Mouse (Mus musculus): ENCODE measurements around the gene Il15ra. TPM values are rescaled to one million over a fixed set of nuclear protein-coding genes. Genes with fewer than 3 reads are reported as not detected.
A peak's percentile ranks its signal among the peaks of the same experiment; 100 is the strongest.

The Il15ra gene
- polyA plus RNA-seq, 1 experiment from 2014 or later: 2.5 TPM

- Histone ChIP-seq H3K4me3 (ENCODE audit: low read depth, low read length) (no peak overlapping the region), H3K9me3 (ENCODE audit: control insufficient read depth, low read length) (no peaks in the 10 kb centered on the region), H3K4me1 (replicated peaks; ENCODE audit: control insufficient read depth, insufficient read depth) (peaks cover 8% of the 10 kb centered on the region; the same call in 1 of the 2 replicates), H3K27ac (replicated peaks) (no peak overlapping the region), H3K9ac (ENCODE audit: low read length) (no peak overlapping the region), H3K4me2 (replicated peaks; ENCODE audit: low read depth) (no peak overlapping the region), H3K27me3 (ENCODE audit: control insufficient read depth, insufficient read depth, low read length) (no peaks in the 10 kb centered on the region), H3K36me3 (ENCODE audit: control insufficient read depth, insufficient read depth, low read length) (no peaks in the 10 kb centered on the region)
- WGBS: 92% methylated on average over 10 of the region's 10 CpGs
- DNase-seq (ENCODE audit: low spot score) (no peak), ATAC-seq (ENCODE audit: low FRiP score, low TSS enrichment) (no peak)
- TF ChIP-seq EP300 (optimal IDR thresholded peaks at IDR 0.05): no peak
- TF ChIP-seq CTCF (IDR thresholded peaks at IDR 0.05; ENCODE audit: low read depth): no peak
Observed at GRCm38 (mm10) chr2:11774426-11774825, 69.3 kb downstream of the Il15ra start.

- Histone ChIP-seq H3K9ac (ENCODE audit: low read length) (no peak overlapping the region), H3K27ac (replicated peaks) (no peak overlapping the region), H3K9me3 (ENCODE audit: control insufficient read depth, low read length) (no peaks in the 10 kb centered on the region), H3K27me3 (ENCODE audit: control insufficient read depth, insufficient read depth, low read length) (no peaks in the 10 kb centered on the region), H3K4me2 (replicated peaks; ENCODE audit: low read depth) (no peak overlapping the region), H3K4me3 (ENCODE audit: low read depth, low read length) (no peak overlapping the region), H3K4me1 (replicated peaks; ENCODE audit: control insufficient read depth, insufficient read depth) (peaks cover 8% of the 10 kb centered on the region; the same call in 1 of the 2 replicates), H3K36me3 (ENCODE audit: control insufficient read depth, insufficient read depth, low read length) (no peaks in the 10 kb centered on the region)
- WGBS: 75% methylated on average over 5 of the region's 5 CpGs
- TF ChIP-seq EP300 (optimal IDR thresholded peaks at IDR 0.05) (no peak), CTCF (IDR thresholded peaks at IDR 0.05; ENCODE audit: low read depth) (no peak)
- ATAC-seq (ENCODE audit: low FRiP score, low TSS enrichment): no peak
- no peak for DNase-seq (ENCODE audit: low spot score)
Observed at GRCm38 (mm10) chr2:11775121-11775520, 70.0 kb downstream of the Il15ra start.

- Histone ChIP-seq H3K4me2 (replicated peaks; ENCODE audit: low read depth) (peak overlapping the region; percentile 74), H3K4me1 (replicated peaks; ENCODE audit: control insufficient read depth, insufficient read depth) (peaks cover 8% of the 10 kb centered on the region; the same call in 1 of the 2 replicates), H3K4me3 (ENCODE audit: low read depth, low read length) (peak overlapping the region; percentile 93), H3K9ac (ENCODE audit: low read length) (peak overlapping the region; percentile 91), H3K27ac (replicated peaks) (peak overlapping the region; percentile 88; the same call in 1 of the 2 replicates), H3K36me3 (ENCODE audit: control insufficient read depth, insufficient read depth, low read length) (no peaks in the 10 kb centered on the region), H3K9me3 (ENCODE audit: control insufficient read depth, low read length) (no peaks in the 10 kb centered on the region), H3K27me3 (ENCODE audit: control insufficient read depth, insufficient read depth, low read length) (no peaks in the 10 kb centered on the region)
- TF ChIP-seq CTCF (IDR thresholded peaks at IDR 0.05; ENCODE audit: low read depth): no peak
- no peak for TF ChIP-seq EP300 (optimal IDR thresholded peaks at IDR 0.05)
- WGBS: 46% methylated on average over 8 of the region's 8 CpGs
- DNase-seq (ENCODE audit: low spot score) (no peak), ATAC-seq (ENCODE audit: low FRiP score, low TSS enrichment) (no peak)
Observed at GRCm38 (mm10) chr2:11776415-11776814, 71.3 kb downstream of the Il15ra start.

GRCm38 (mm10) chr2:11777091-11778068 lies 72.3 kb downstream of the Il15ra start, which contains the start of the genes Fbh1 and Ankrd16:
Gene Fbh1 (minus strand): TSS chr2:11777582.
Gene Ankrd16 (plus strand): TSS chr2:11777876.
- peaks cover 1% of the 10 kb centered on the region; the same call in 1 of the 2 replicates for H3K36me3 ChIP-seq (ENCODE audit: control insufficient read depth, insufficient read depth, low read length)
- no peaks in the 10 kb centered on the region for H3K9me3 ChIP-seq (ENCODE audit: control insufficient read depth, low read length)
- peak within 1 kb of the TSS; percentile 93 for H3K4me3 ChIP-seq (ENCODE audit: low read depth, low read length)
- under 1% methylated on average over 70 of the region's 73 CpGs for WGBS
- H3K4me2 ChIP-seq (replicated peaks; ENCODE audit: low read depth): peak within 1 kb of the TSS; percentile 93
- H3K9ac ChIP-seq (ENCODE audit: low read length): peak within 1 kb of the TSS; percentile 91
- no peaks in the 10 kb centered on the region for H3K27me3 ChIP-seq (ENCODE audit: control insufficient read depth, insufficient read depth, low read length)
- ATAC-seq (ENCODE audit: low FRiP score, low TSS enrichment): peak; percentile 98
- H3K27ac ChIP-seq (replicated peaks): peak within 1 kb of the TSS; percentile 99
- TF ChIP-seq CTCF (IDR thresholded peaks at IDR 0.05; ENCODE audit: low read depth): peak; percentile 29
- TF ChIP-seq EP300 (optimal IDR thresholded peaks at IDR 0.05): no peak
- peaks cover 8% of the 10 kb centered on the region; the same call in 1 of the 2 replicates for H3K4me1 ChIP-seq (replicated peaks; ENCODE audit: control insufficient read depth, insufficient read depth)
- DNase-seq (ENCODE audit: low spot score): peak; percentile 100

- Histone ChIP-seq H3K4me1 (replicated peaks; ENCODE audit: control insufficient read depth, insufficient read depth) (peaks cover 8% of the 10 kb centered on the region; the same call in 1 of the 2 replicates), H3K27me3 (ENCODE audit: control insufficient read depth, insufficient read depth, low read length) (no peaks in the 10 kb centered on the region), H3K4me3 (ENCODE audit: low read depth, low read length) (peak overlapping the region; percentile 93), H3K27ac (replicated peaks) (peak overlapping the region; percentile 99), H3K4me2 (replicated peaks; ENCODE audit: low read depth) (peak overlapping the region; percentile 93), H3K36me3 (ENCODE audit: control insufficient read depth, insufficient read depth, low read length) (peaks cover 3% of the 10 kb centered on the region; the same call in 1 of the 2 replicates), H3K9ac (ENCODE audit: low read length) (peak overlapping the region; percentile 76), H3K9me3 (ENCODE audit: control insufficient read depth, low read length) (no peaks in the 10 kb centered on the region)
- WGBS: under 1% methylated on average over 43 of the region's 43 CpGs
- peak; percentile 36 for TF ChIP-seq CTCF (IDR thresholded peaks at IDR 0.05; ENCODE audit: low read depth)
- TF ChIP-seq EP300 (optimal IDR thresholded peaks at IDR 0.05): no peak
- ATAC-seq (ENCODE audit: low FRiP score, low TSS enrichment): peak; percentile 90
- DNase-seq (ENCODE audit: low spot score): peak; percentile 92
Observed at GRCm38 (mm10) chr2:11778087-11778823, 73.2 kb downstream of the Il15ra start.

Other genes starting within 250 kb of the Il15ra start
- gene Pfkfb3, start 151.2 kb upstream of the Il15ra start, polyA plus RNA-seq (2015; fragmentation: Nextera tagmentation; extraction: Ambion mirVana): 5.5 TPM in 2 replicates
- gene Rbm17, start 101.1 kb upstream of the Il15ra start, polyA plus RNA-seq (2015; fragmentation: Nextera tagmentation; extraction: Ambion mirVana): 62.2 and 64.8 TPM in 2 replicates
- not detected in 2 replicates for gene Gm17490, start 79.0 kb upstream of the Il15ra start, polyA plus RNA-seq (2015; fragmentation: Nextera tagmentation; extraction: Ambion mirVana)
- gene Il2ra, start 62.5 kb upstream of the Il15ra start, polyA plus RNA-seq (2015; fragmentation: Nextera tagmentation; extraction: Ambion mirVana): 0.02 TPM in 1 of 2 replicates, not detected in the other
- gene Fbh1, start 72.3 kb downstream of the Il15ra start, polyA plus RNA-seq (2015; fragmentation: Nextera tagmentation; extraction: Ambion mirVana): 53.3 and 54.4 TPM in 2 replicates
- 20.4 and 21.2 TPM in 2 replicates for gene Ankrd16, start 72.6 kb downstream of the Il15ra start, polyA plus RNA-seq (2015; fragmentation: Nextera tagmentation; extraction: Ambion mirVana)